Mouse (Mus musculus) liver, adult 2 months (tissue): ENCODE data around the gene Trim16. TPM values are rescaled to one million over a fixed set of nuclear protein-coding genes. Genes with fewer than 3 reads are reported as not detected.

Experiments
- DNase-seq: peaks from one replicate; pipeline ENCODE4 v3.0.0-alpha.2; 2011; ENCODE audit warnings: low read depth, low spot score; ENCODE audit errors: extremely low read depth
- H3K27ac ChIP-seq: fragments of 200-500 bp; replicated peaks from 2 replicates; pipeline ENCODE4 v1.5.1; 2012; ENCODE audit warnings: low read depth, mild to moderate bottlenecking, control low read depth, inconsistent platforms, low read length; ENCODE audit not compliant: insufficient read depth
- H3K27me3 ChIP-seq: fragments of 200-500 bp; 2 replicates; pipeline ENCODE4 v1.6.1; 2012; ENCODE audit warnings: mild to moderate bottlenecking, moderate library complexity, low read length, inconsistent platforms; ENCODE audit not compliant: control insufficient read depth, insufficient read depth
- H3K36me3 ChIP-seq: fragments of 200-500 bp; 2 replicates; pipeline ENCODE4 v1.6.1; 2012; ENCODE audit warnings: low read length, inconsistent platforms; ENCODE audit not compliant: control insufficient read depth, insufficient read depth
- H3K4me1 ChIP-seq: fragments of 200-500 bp; 2 replicates; pipeline ENCODE4 v1.6.1; 2011; ENCODE audit warnings: low read length; ENCODE audit not compliant: control insufficient read depth, insufficient read depth
- H3K4me3 ChIP-seq: fragments of 200-500 bp; 2 replicates; pipeline ENCODE4 v1.5.1; 2011; ENCODE audit warnings: low read depth, mild to moderate bottlenecking, control low read depth, low read length, moderate library complexity; ENCODE audit not compliant: insufficient read depth
- H3K79me2 ChIP-seq: fragments of 200-500 bp; 2 replicates; pipeline ENCODE4 v1.6.1; 2012; ENCODE audit warnings: inconsistent platforms, mild to moderate bottlenecking, low read length, moderate library complexity; ENCODE audit not compliant: control insufficient read depth, insufficient read depth
- H3K9ac ChIP-seq: fragments of 200-500 bp; 2 replicates; pipeline ENCODE4 v1.6.1; 2012; ENCODE audit warnings: low read depth, mild to moderate bottlenecking, control low read depth, inconsistent platforms, low read length
- CTCF ChIP-seq: fragments of 200-500 bp; IDR thresholded peaks from 2 replicates; pipeline ENCODE4 v1.5.1; 2011; ENCODE audit warnings: low read depth, low read length, control low read depth
- POLR2A ChIP-seq: fragments of 200-500 bp; IDR thresholded peaks from 2 replicates; pipeline ENCODE4 v1.6.1; 2011; ENCODE audit warnings: low read length, control low read depth; ENCODE audit not compliant: insufficient read depth; ENCODE audit errors: extremely low read depth
- WGBS: fragments of 180-500 bp; shearing (Covaris S2); methylation state at CpG from one replicate; pipeline ENCODE4 v1.1.7; 2018; 5-methylcytosine and 5-hydroxymethylcytosine counted together
- polyA plus RNA-seq: library from polyadenylated mRNA; depleted of rRNA; stranded (reverse); fragments of >200 nt; gene quantifications from 2 replicates; pipeline ENCODE4 v1.2.3, GENCODE M21; 2012; rRNA removed
- total RNA-seq: library from RNA; depleted of rRNA; stranded (reverse); fragments of >200 nt; gene quantifications from 2 replicates; pipeline ENCODE4 v1.2.3, GENCODE M21; 2014; rRNA removed

Trim16 gene
- total RNA-seq, result 0.18 and 0.27 TPM in 2 replicates
- 0.10 and 0.18 TPM in 2 replicates for polyA plus RNA-seq

GRCm38 (mm10) chr11:62820059-62820541 is at the start of gene Trim16:
Gene Trim16, plus strand, starts transcription at chr11:62820231.
- TF ChIP-seq CTCF, result no peak
- TF ChIP-seq POLR2A, result no peak
- 0 out of 2 replicates have a peak, but pooled peaks cover 2% of the 10 kb centered on the region for H3K4me1 ChIP-seq
- H3K27me3 ChIP-seq, result no peaks in the 10 kb centered on the region
- no peaks in the 10 kb centered on the region for H3K36me3 ChIP-seq
- WGBS, result 30% methylated on average over 15 of the region's 15 CpGs
- H3K9ac ChIP-seq, result peak within 1 kb of the TSS; percentile 48
- H3K27ac ChIP-seq, result no peak within 1 kb of the TSS
- peak; percentile 17 for DNase-seq
- H3K79me2 ChIP-seq, result no peaks in the 10 kb centered on the region
- H3K4me3 ChIP-seq, result peak within 1 kb of the TSS; percentile 60

GRCm38 (mm10) chr11:62776510-62776909 is 43.5 kb upstream of the Trim16 start:
- TF ChIP-seq CTCF (no peak), POLR2A (no peak)
- 92% methylated on average over 7 of the region's 7 CpGs for WGBS
- Histone ChIP-seq H3K4me3 (no peak overlapping the region), H3K36me3 (no peaks in the 10 kb centered on the region), H3K4me1 (no peaks in the 10 kb centered on the region), H3K79me2 (no peaks in the 10 kb centered on the region), H3K27ac (no peak overlapping the region), H3K27me3 (no peaks in the 10 kb centered on the region), H3K9ac (no peak overlapping the region)
- no peak for DNase-seq

GRCm38 (mm10) chr11:62788935-62789616 is 31.0 kb upstream of the Trim16 start, which contains the start of gene Zfp286:
Gene Zfp286, minus strand, starts transcription at chr11:62789462.
- WGBS, result 8% methylated on average over 34 of the region's 34 CpGs
- DNase-seq, result no peak

GRCm38 (mm10) chr11:62789617-62789936 is 30.5 kb upstream of the Trim16 start:
- no peak for DNase-seq
- H3K27ac ChIP-seq, result no peak overlapping the region
- peak overlapping the region; percentile 23; the same call in 1 of the 2 replicates for H3K4me3 ChIP-seq
- WGBS, result 60% methylated on average over 3 of the region's 3 CpGs
- TF ChIP-seq POLR2A (no peak), CTCF (no peak)
- H3K9ac ChIP-seq, result no peak overlapping the region
- H3K36me3 ChIP-seq, result no peaks in the 10 kb centered on the region
- H3K27me3 ChIP-seq, result no peaks in the 10 kb centered on the region
- no peaks in the 10 kb centered on the region for H3K79me2 ChIP-seq
- H3K4me1 ChIP-seq, result no peaks in the 10 kb centered on the region

More at GRCm38 (mm10) chr11:62788935-62789616, 31.0 kb upstream of the Trim16 start, which contains the start of gene Zfp286:
- Histone ChIP-seq H3K79me2 (no peaks in the 10 kb centered on the region), H3K9ac (no peak within 1 kb of the TSS; the same call in 1 of the 2 replicates), H3K4me3 (peak within 1 kb of the TSS; percentile 39; the same call in 1 of the 2 replicates), H3K4me1 (no peaks in the 10 kb centered on the region), H3K27ac (no peak within 1 kb of the TSS), H3K27me3 (no peaks in the 10 kb centered on the region), H3K36me3 (no peaks in the 10 kb centered on the region)
- TF ChIP-seq CTCF, result no peak
- TF ChIP-seq POLR2A, result no peak

- H3K36me3 ChIP-seq, result no peaks in the 10 kb centered on the region
- no peak for DNase-seq
- H3K27ac ChIP-seq, result no peak overlapping the region
- H3K4me1 ChIP-seq, result no peaks in the 10 kb centered on the region
- no peaks in the 10 kb centered on the region for H3K79me2 ChIP-seq
- H3K27me3 ChIP-seq, result 0 out of 2 replicates have a peak, but pooled peaks cover 4% of the 10 kb centered on the region
- H3K4me3 ChIP-seq, result no peak overlapping the region
- 49% methylated on average over 13 of the region's 13 CpGs for WGBS
- TF ChIP-seq POLR2A (no peak), CTCF (no peak)
- no peak overlapping the region for H3K9ac ChIP-seq
These were observed 15.9 kb upstream of the Trim16 start for GRCm38 (mm10) chr11:62804119-62804518.

GRCm38 (mm10) chr11:62807965-62808364 is 12.1 kb upstream of the Trim16 start:
- DNase-seq, result no peak
- H3K27ac ChIP-seq, result no peak overlapping the region
- no peaks in the 10 kb centered on the region for H3K4me1 ChIP-seq
- no peaks in the 10 kb centered on the region for H3K36me3 ChIP-seq
- H3K79me2 ChIP-seq, result no peaks in the 10 kb centered on the region
- H3K27me3 ChIP-seq, result 0 out of 2 replicates have a peak, but pooled peaks cover 4% of the 10 kb centered on the region
- H3K9ac ChIP-seq, result no peak overlapping the region
- no peak for TF ChIP-seq POLR2A
- TF ChIP-seq CTCF, result no peak
- WGBS, result 85% methylated on average over 2 of the region's 2 CpGs
- no peak overlapping the region for H3K4me3 ChIP-seq
